Mouse (Mus musculus) hematopoietic stem cell, adult 5-6 weeks (primary cell): ENCODE measurements around the gene Srrm1. TPM values are rescaled to one million over a fixed set of nuclear protein-coding genes. Genes with fewer than 3 reads are reported as not detected.

Experiments
- ATAC-seq, 2 experiments: fragments of 125-278 bp in 1 of 2; replicated peaks in 1 of 2; 2 replicates each; pipeline ENCODE4 v1.8.0; 2016 to 2017; ENCODE audit warnings: inconsistent platforms in 2 of 2, mild to moderate bottlenecking in 2 of 2, moderate number of reproducible peaks in 2 of 2, low read depth in 1 of 2, moderate TSS enrichment in 1 of 2; ENCODE audit not compliant: low FRiP score in 2 of 2, poor library complexity in 2 of 2, severe bottlenecking in 2 of 2, insufficient read depth in 1 of 2, low TSS enrichment in 1 of 2
- total RNA-seq: library from RNA; stranded (forward); fragments of 172-1452, 232-1000 nt; gene quantifications from 2 replicates; pipeline ENCODE4 v1.2.3, GENCODE M21; 2017

The Srrm1 gene
- total RNA-seq, 1 experiment from 2014 or later: 160 TPM

- ATAC-seq: peak in 1 of 2 experiments; percentile 18; a peak in 2 of 4 replicates
Measured at GRCm38 (mm10) chr4:135313111-135313691, 39.9 kb downstream of the Srrm1 start.

GRCm38 (mm10) chr4:135312706-135313105 lies 40.4 kb downstream of the Srrm1 start:
- no peak for ATAC-seq

GRCm38 (mm10) chr4:135310371-135310770 lies 42.8 kb downstream of the Srrm1 start:
- ATAC-seq: no peak

- no peak for ATAC-seq
Measured at GRCm38 (mm10) chr4:135309726-135310125, 43.4 kb downstream of the Srrm1 start.

GRCm38 (mm10) chr4:135309112-135309659 lies 43.9 kb downstream of the Srrm1 start:
- ATAC-seq: no peak

- no peak for ATAC-seq
Measured at GRCm38 (mm10) chr4:135306971-135307632, 46.0 kb downstream of the Srrm1 start.

- ATAC-seq: no peak
Measured at GRCm38 (mm10) chr4:135306533-135306932, 46.6 kb downstream of the Srrm1 start.

GRCm38 (mm10) chr4:135302261-135302660 lies 50.9 kb downstream of the Srrm1 start:
- ATAC-seq: no peak

GRCm38 (mm10) chr4:135301166-135301565 lies 52.0 kb downstream of the Srrm1 start:
- no peak for ATAC-seq

- no peak for ATAC-seq
Measured at GRCm38 (mm10) chr4:135300248-135301041, 52.7 kb downstream of the Srrm1 start.

GRCm38 (mm10) chr4:135298680-135299079 lies 54.4 kb downstream of the Srrm1 start:
- no peak for ATAC-seq

- no peak for ATAC-seq
Measured at GRCm38 (mm10) chr4:135297931-135298546, 55.1 kb downstream of the Srrm1 start.

- ATAC-seq: no peak
Measured at GRCm38 (mm10) chr4:135297146-135297545, 56.0 kb downstream of the Srrm1 start.

GRCm38 (mm10) chr4:135296565-135296964 lies 56.6 kb downstream of the Srrm1 start:
- no peak for ATAC-seq

GRCm38 (mm10) chr4:135293813-135294212 lies 59.3 kb downstream of the Srrm1 start:
- ATAC-seq: no peak

- peak; percentile 66 to 68; a peak in 2 of 4 replicates for ATAC-seq
Measured at GRCm38 (mm10) chr4:135292477-135293089, 60.5 kb downstream of the Srrm1 start.

GRCm38 (mm10) chr4:135291841-135292240 lies 61.3 kb downstream of the Srrm1 start:
- ATAC-seq: no peak
